Mouse (Mus musculus) MEL (cell line): Measurements from ENCODE around the gene Adam8. TPM values are rescaled to one million over a fixed set of nuclear protein-coding genes. Genes with fewer than 3 reads are reported as not detected.
A peak's percentile ranks its signal among the peaks of the same experiment; 100 is the strongest.

Experiments
- DNase-seq: peaks from one replicate; pipeline ENCODE4 v3.0.0; 2011; ENCODE audit warnings: low read depth, low spot score
- H3K27ac ChIP-seq: 2 replicates; pipeline ENCODE4 v1.5.1; 2012; ENCODE audit warnings: low read depth, mild to moderate bottlenecking, control low read depth, low read length, moderate library complexity; ENCODE audit not compliant: control insufficient read depth
- H3K27me3 ChIP-seq, 2 experiments: fragments of 150-350 bp in 1 of 2; sonication (generic) in 1 of 2; 2 replicates each; pipeline ENCODE4 v1.6.1; 2012; ENCODE audit warnings: low read length in 2 of 2, mild to moderate bottlenecking in 2 of 2, improper control_type of control experiment in 1 of 2, moderate library complexity in 1 of 2; ENCODE audit not compliant: insufficient read depth in 2 of 2, control insufficient read depth in 1 of 2
- H3K36me3 ChIP-seq, 2 experiments: 2 replicates each; pipeline ENCODE4 v1.6.1; 2012 to 2014; ENCODE audit warnings: low read length in 2 of 2, improper control_type of control experiment in 1 of 2, inconsistent platforms in 1 of 2, mild to moderate bottlenecking in 1 of 2; ENCODE audit not compliant: insufficient read depth in 2 of 2, control insufficient read depth in 1 of 2
- H3K4me1 ChIP-seq, 2 experiments: fragments of 150-350 bp in 1 of 2; sonication (generic) in 1 of 2; 2 replicates each; pipeline ENCODE4 v1.6.1; 2012; ENCODE audit warnings: low read length in 2 of 2, improper control_type of control experiment in 1 of 2, mild to moderate bottlenecking in 1 of 2; ENCODE audit not compliant: insufficient read depth in 2 of 2, control insufficient read depth in 1 of 2
- H3K4me3 ChIP-seq, 2 experiments: fragments of 150-350 bp in 1 of 2; sonication (generic) in 1 of 2; 2 replicates each; pipeline ENCODE4 v1.5.1; 2012; ENCODE audit warnings: low read depth in 2 of 2, low read length in 2 of 2, mild to moderate bottlenecking in 2 of 2, moderate library complexity in 2 of 2, control low read depth in 1 of 2, improper control_type of control experiment in 1 of 2; ENCODE audit not compliant: control insufficient read depth in 1 of 2, insufficient read depth in 1 of 2
- H3K79me2 ChIP-seq: 2 replicates; pipeline ENCODE4 v1.6.1; 2012; ENCODE audit warnings: mild to moderate bottlenecking, low read length, moderate library complexity; ENCODE audit not compliant: control insufficient read depth, poor library complexity, insufficient read depth
- H3K9ac ChIP-seq: 2 replicates; pipeline ENCODE4 v1.6.1; 2012; ENCODE audit warnings: low read depth, mild to moderate bottlenecking, control low read depth, low read length, moderate library complexity; ENCODE audit not compliant: control insufficient read depth, poor library complexity, severe bottlenecking
- H3K9me3 ChIP-seq: fragments of 150-350 bp; sonication (generic); replicated peaks from 2 replicates; pipeline ENCODE4 v1.6.1; 2012; ENCODE audit warnings: mild to moderate bottlenecking, low read length, improper control_type of control experiment, moderate library complexity; ENCODE audit not compliant: insufficient read depth
- CTCF ChIP-seq, 3 experiments: IDR thresholded peaks in 2 of 3; conservative IDR thresholded peaks in 1 of 3; 2 replicates each; pipeline ENCODE4 v1.5.1; 2011 to 2012; ENCODE audit warnings: low read length in 3 of 3, low read depth in 2 of 3, mild to moderate bottlenecking in 2 of 3, improper control_type of control experiment in 1 of 3, inconsistent platforms in 1 of 3, mixed read lengths in 1 of 3, moderate library complexity in 1 of 3; ENCODE audit not compliant: control insufficient read depth in 1 of 3, insufficient read depth in 1 of 3, poor library complexity in 1 of 3, severe bottlenecking in 1 of 3
- E2F4 ChIP-seq: IDR thresholded peaks from 2 replicates; pipeline ENCODE4 v1.6.1; 2011; ENCODE audit warnings: low read depth, low read length, improper control_type of control experiment, borderline replicate concordance
- EP300 ChIP-seq, 2 experiments: IDR thresholded peaks; 2 replicates each; pipeline ENCODE4 v1.6.1; 2011; ENCODE audit warnings: improper control_type of control experiment in 2 of 2, low read length in 2 of 2, low read depth in 1 of 2, mild to moderate bottlenecking in 1 of 2
- ETS1 ChIP-seq: IDR thresholded peaks from 2 replicates; pipeline ENCODE4 v1.6.1; 2012; ENCODE audit warnings: low read depth, mild to moderate bottlenecking, inconsistent platforms, low read length, improper control_type of control experiment, moderate library complexity
- GABPA ChIP-seq: IDR thresholded peaks from 2 replicates; pipeline ENCODE4 v1.6.1; 2012; ENCODE audit warnings: low read depth, mild to moderate bottlenecking, inconsistent platforms, low read length, improper control_type of control experiment, moderate library complexity
- GATA1 ChIP-seq: IDR thresholded peaks from 2 replicates; pipeline ENCODE4 v1.6.1; 2011; ENCODE audit warnings: low read depth, low read length, improper control_type of control experiment
- HCFC1 ChIP-seq: IDR thresholded peaks from 2 replicates; pipeline ENCODE4 v1.6.1; 2012; ENCODE audit warnings: low read depth, mild to moderate bottlenecking, inconsistent platforms, low read length, improper control_type of control experiment, moderate library complexity
- MAFK ChIP-seq: IDR thresholded peaks from 2 replicates; pipeline ENCODE4 v1.6.1; 2011; ENCODE audit warnings: low read depth, mild to moderate bottlenecking, low read length, improper control_type of control experiment, borderline replicate concordance
- MEF2A ChIP-seq: IDR thresholded peaks from 2 replicates; pipeline ENCODE4 v1.6.1; 2014; ENCODE audit warnings: low read depth, mild to moderate bottlenecking, inconsistent platforms, low read length, improper control_type of control experiment; ENCODE audit not compliant: poor library complexity, insufficient replicate concordance, severe bottlenecking; ENCODE audit errors: extremely low read depth
- MXI1 ChIP-seq: IDR thresholded peaks from 2 replicates; pipeline ENCODE4 v1.6.1; 2011; ENCODE audit warnings: mild to moderate bottlenecking, low read depth, low read length, improper control_type of control experiment
- NRF1 ChIP-seq: IDR thresholded peaks from 2 replicates; pipeline ENCODE4 v1.6.1; 2014; ENCODE audit warnings: low read depth, mild to moderate bottlenecking, inconsistent platforms, low read length, improper control_type of control experiment, moderate library complexity; ENCODE audit not compliant: poor library complexity, insufficient read depth, severe bottlenecking
- POLR2A ChIP-seq, 2 experiments: IDR thresholded peaks; 2 replicates each; pipeline ENCODE4 v1.6.1; 2011 to 2012; ENCODE audit warnings: low read length in 2 of 2, mild to moderate bottlenecking in 2 of 2, control low read depth in 1 of 2, improper control_type of control experiment in 1 of 2, low read depth in 1 of 2, moderate library complexity in 1 of 2; ENCODE audit not compliant: control insufficient read depth in 1 of 2, insufficient read depth in 1 of 2, poor library complexity in 1 of 2
- RAD21 ChIP-seq: IDR thresholded peaks from 2 replicates; pipeline ENCODE4 v1.6.1; 2011; ENCODE audit warnings: mild to moderate bottlenecking, low read depth, low read length, improper control_type of control experiment
- RCOR1 ChIP-seq: IDR thresholded peaks from 2 replicates; pipeline ENCODE4 v1.6.1; 2012; ENCODE audit warnings: low read depth, mild to moderate bottlenecking, inconsistent platforms, low read length, improper control_type of control experiment
- SMC3 ChIP-seq: IDR thresholded peaks from 2 replicates; pipeline ENCODE4 v1.6.1; 2011; ENCODE audit warnings: low read depth, low read length, improper control_type of control experiment
- ZKSCAN1 ChIP-seq: IDR thresholded peaks from 2 replicates; pipeline ENCODE4 v1.6.1; 2012; ENCODE audit warnings: low read depth, mild to moderate bottlenecking, inconsistent platforms, low read length, improper control_type of control experiment, moderate library complexity
- polyA plus RNA-seq, 2 experiments: library from polyadenylated mRNA; stranded (reverse) in 1 of 2; unstranded in 1 of 2; fragments of >175 nt in 1 of 2; fragments of >200 nt in 1 of 2; gene quantifications; 2 replicates each; pipeline versions ENCODE4 v1.2.1 to v1.2.4; 2012; ENCODE audit warnings: low replicate concordance in 2 of 2, low read depth in 1 of 2; ENCODE audit not compliant: insufficient read length in 2 of 2, insufficient read depth in 1 of 2, missing spikeins in 1 of 2
- total RNA-seq: library from RNA; depleted of rRNA; stranded (reverse); fragments of 300-350 nt; gene quantifications from 2 replicates; pipeline ENCODE4 v1.2.3, GENCODE M21; 2012

Adam8 gene
- total and polyA plus RNA-seq, 3 experiments: 0.39 to 0.50 TPM; not detected in 1

- Histone ChIP-seq H3K9me3 (no peaks in the 10 kb centered on the region), H3K27ac (no peak overlapping the region), H3K4me1 (peaks cover 0 to 13% of the 10 kb centered on the region in 2 experiments; a peak in 2 of 4 replicates), H3K9ac (no peak overlapping the region), H3K27me3 (no peaks in the 10 kb centered on the region), H3K4me3 (no peak overlapping the region), H3K36me3 (peaks cover 0 to 6% of the 10 kb centered on the region in 2 experiments; a peak in 2 of 4 replicates), H3K79me2 (no peaks in the 10 kb centered on the region)
- no peak for DNase-seq
- TF ChIP-seq RCOR1 (no peak), MEF2A (no peak), MXI1 (no peak), SMC3 (no peak), EP300 (IDR thresholded peaks at IDR 0.05; ENCODE audit: low read depth in 1 of 2, low read length in 2 of 2) (no peak), RAD21 (no peak), NRF1 (no peak)
Observed at GRCm38 (mm10) chr7:139982058-139982457, 10.3 kb downstream of the Adam8 start.

DNA sequence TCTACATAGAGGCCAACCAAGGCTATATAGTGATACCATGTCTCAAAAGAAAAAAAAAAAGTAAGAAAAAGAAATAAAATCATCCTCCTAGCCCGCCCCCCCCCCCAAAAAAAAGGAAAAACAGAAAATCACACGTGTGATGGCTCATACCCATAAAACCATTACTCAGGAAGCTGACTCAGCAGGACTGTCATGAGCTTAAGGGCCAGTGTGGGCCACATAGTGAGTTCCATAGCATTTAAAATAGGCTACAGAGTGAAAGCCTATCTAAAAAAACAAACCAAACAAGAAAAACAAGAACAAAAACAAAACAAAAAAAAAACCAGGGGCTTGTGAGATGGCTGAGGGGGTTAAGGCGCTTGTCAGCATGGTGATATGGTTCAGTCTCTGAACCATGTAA, 11.6 kb downstream of the Adam8 start:
- no peak overlapping the region for H3K27ac ChIP-seq

GRCm38 (mm10) chr7:139979011-139979719, 13.2 kb downstream of the Adam8 start:
- Histone ChIP-seq H3K36me3 (peaks cover 0 to 6% of the 10 kb centered on the region in 2 experiments; a peak in 2 of 4 replicates), H3K27ac (no peak overlapping the region), H3K27me3 (no peaks in the 10 kb centered on the region), H3K9me3 (no peaks in the 10 kb centered on the region), H3K4me3 (peak overlapping the region; percentile 40 to 46), H3K4me1 (peaks cover 0 to 19% of the 10 kb centered on the region in 2 experiments; a peak in 2 of 4 replicates)
- TF ChIP-seq GATA1 (peak; percentile 42; the same call in 1 of the 2 replicates), CTCF (IDR thresholded peaks at IDR 0.05 in 2 of 3, conservative IDR thresholded peaks at IDR 0.05 in 1 of 3; ENCODE audit: control insufficient read depth in 1 of 3, insufficient read depth in 1 of 3, low read depth in 2 of 3, low read length in 3 of 3, poor library complexity in 1 of 3, severe bottlenecking in 1 of 3) (no peak), GABPA (no peak), ETS1 (0 out of 2 replicates have a peak, but pooled peaks have one; percentile 17)
- TF ChIP-seq, all 39 proteins: peak for 2
- peak; percentile 33 for DNase-seq
- no peak overlapping the region for H3K9ac ChIP-seq
- no peaks in the 10 kb centered on the region for H3K79me2 ChIP-seq

More for the DNA sequence above, 11.6 kb downstream of the Adam8 start:
- H3K36me3 ChIP-seq: peaks cover 0 to 6% of the 10 kb centered on the region in 2 experiments; a peak in 2 of 4 replicates
- no peak for TF ChIP-seq HCFC1
- no peak for TF ChIP-seq ZKSCAN1
- TF ChIP-seq POLR2A (IDR thresholded peaks at IDR 0.05; ENCODE audit: control insufficient read depth in 1 of 2, insufficient read depth in 1 of 2, low read depth in 1 of 2, low read length in 2 of 2, poor library complexity in 1 of 2): no peak
- peak; percentile 63; the same call in 1 of the 2 replicates for TF ChIP-seq MAFK
- no peak for TF ChIP-seq E2F4
- TF ChIP-seq, all 39 proteins: peak for 1
- DNase-seq: no peak
- Histone ChIP-seq H3K27me3 (no peaks in the 10 kb centered on the region), H3K4me1 (peaks cover 0 to 13% of the 10 kb centered on the region in 2 experiments; a peak in 2 of 4 replicates), H3K9me3 (no peaks in the 10 kb centered on the region), H3K4me3 (no peak overlapping the region), H3K9ac (no peak overlapping the region), H3K79me2 (no peaks in the 10 kb centered on the region)
